Mouse (Mus musculus) kidney, postnatal 10 days (tissue): ENCODE results near the gene Zbtb7b.

Source experiments
- DNase-seq: peaks from one replicate; pipeline ENCODE4 v3.0.0; 2021; ENCODE audit warnings: mixed read lengths

The Zbtb7b gene

GRCm38 (mm10) chr3:89365486-89366414 lies 28.8 kb downstream of the Zbtb7b start:
- DNase-seq, result no peak

- no peak for DNase-seq
Measured at GRCm38 (mm10) chr3:89365153-89365485, 29.5 kb downstream of the Zbtb7b start, which contains the start of gene Dcst1. Dcst1 (minus strand) TSS chr3:89365253.

- DNase-seq, result no peak
Measured at GRCm38 (mm10) chr3:89364631-89365030, 29.9 kb downstream of the Zbtb7b start.

- no peak for DNase-seq
Measured at GRCm38 (mm10) chr3:89361675-89362074, 32.9 kb downstream of the Zbtb7b start, which contains the start of gene Dcst2. Dcst2 (plus strand) TSS chr3:89361975.

GRCm38 (mm10) chr3:89360237-89360636 lies 34.3 kb downstream of the Zbtb7b start:
- DNase-seq, result no peak

GRCm38 (mm10) chr3:89359630-89360029 lies 34.9 kb downstream of the Zbtb7b start:
- no peak for DNase-seq

- no peak for DNase-seq
Measured at GRCm38 (mm10) chr3:89356029-89356428, 38.5 kb downstream of the Zbtb7b start.

GRCm38 (mm10) chr3:89355512-89355902 lies 39.1 kb downstream of the Zbtb7b start:
- DNase-seq, result peak; percentile 43

GRCm38 (mm10) chr3:89354816-89355511 lies 39.6 kb downstream of the Zbtb7b start:
- DNase-seq, result peak; percentile 93

- no peak for DNase-seq
Measured at GRCm38 (mm10) chr3:89351271-89351670, 43.3 kb downstream of the Zbtb7b start.

- DNase-seq, result peak; percentile 96
Measured at GRCm38 (mm10) chr3:89349869-89350501, 44.6 kb downstream of the Zbtb7b start, which contains the start of gene Adam15. Adam15 (minus strand) TSS chr3:89349996.

- peak; percentile 76 for DNase-seq
Measured at GRCm38 (mm10) chr3:89348911-89349868, 45.4 kb downstream of the Zbtb7b start.

- peak; percentile 65 for DNase-seq
Measured at GRCm38 (mm10) chr3:89347916-89348315, 46.7 kb downstream of the Zbtb7b start.

- no peak for DNase-seq
Measured at GRCm38 (mm10) chr3:89346815-89347540, 47.6 kb downstream of the Zbtb7b start.

- DNase-seq, result no peak
Measured at GRCm38 (mm10) chr3:89343279-89343678, 51.3 kb downstream of the Zbtb7b start.

GRCm38 (mm10) chr3:89341794-89342193 lies 52.8 kb downstream of the Zbtb7b start:
- DNase-seq, result no peak

GRCm38 (mm10) chr3:89340465-89340864 lies 54.1 kb downstream of the Zbtb7b start:
- peak; percentile 86 for DNase-seq

GRCm38 (mm10) chr3:89339416-89339815 lies 55.2 kb downstream of the Zbtb7b start:
- peak; percentile 86 for DNase-seq

GRCm38 (mm10) chr3:89337721-89338578 lies 56.6 kb downstream of the Zbtb7b start, which contains the start of gene Efna4:
Efna4 (minus strand) TSS chr3:89338028.
- peak; percentile 77 for DNase-seq

- DNase-seq, result no peak
Measured at GRCm38 (mm10) chr3:89337062-89337720, 57.4 kb downstream of the Zbtb7b start.
